Mouse (Mus musculus): Measurements from ENCODE around the gene Ccr3. TPM values are rescaled to one million over a fixed set of nuclear protein-coding genes. Genes with fewer than 3 reads are reported as not detected.

The Ccr3 gene
- total RNA-seq, 1 experiment, result not detected

DNA sequence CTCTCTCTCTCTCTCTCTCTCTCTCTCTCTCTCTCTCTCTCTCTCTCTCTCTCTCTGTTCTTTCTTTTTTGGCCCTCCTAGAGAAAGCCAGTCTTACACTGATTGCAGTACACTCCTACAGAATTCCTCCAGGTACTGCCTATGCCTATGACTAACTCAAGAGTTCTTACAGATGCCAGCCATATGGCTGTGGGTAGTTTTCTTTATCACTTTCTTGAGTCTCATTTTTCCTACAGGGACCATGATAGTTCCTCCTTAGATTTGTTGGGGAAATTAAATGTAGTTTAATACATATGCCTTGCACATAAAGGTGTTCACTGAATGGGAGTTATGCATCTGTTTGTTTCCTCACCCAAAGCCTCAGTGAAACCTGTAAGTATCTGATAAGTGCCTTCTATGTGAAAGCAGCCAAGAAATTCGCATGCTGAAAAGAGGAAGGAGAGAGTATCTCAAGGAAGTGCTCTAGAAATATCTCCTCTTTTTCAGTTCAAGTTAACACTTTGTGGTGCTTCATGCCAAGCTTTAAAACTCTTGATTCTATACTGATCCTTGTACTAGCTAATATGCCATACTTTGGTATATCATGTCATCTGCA is 30.4 kb upstream of the Ccr3 start:
- Histone ChIP-seq H3K4me3 (ENCODE audit: insufficient read depth in 1 of 2, low read depth in 1 of 2, low read length in 2 of 2, poor library complexity in 1 of 2, severe bottlenecking in 1 of 2) (no peak overlapping the region), H3K9me3 (ENCODE audit: control insufficient read depth, insufficient read depth, low read depth, low read length) (no peaks in the 10 kb centered on the region), H3K27ac (ENCODE audit: insufficient read depth, low read depth, low read length, poor library complexity, severe bottlenecking) (no peak overlapping the region), H3K36me3 (ENCODE audit: control insufficient read depth, insufficient read depth, low read length, poor library complexity, severe bottlenecking) (no peaks in the 10 kb centered on the region), H3K4me1 (ENCODE audit: control insufficient read depth in 2 of 2, insufficient read depth in 2 of 2, low read length in 2 of 2, poor library complexity in 1 of 2) (no peaks in the 10 kb centered on the region), H3K9ac (ENCODE audit: insufficient read depth, low read depth, low read length, poor library complexity, severe bottlenecking) (no peak overlapping the region)
- DNase-seq (ENCODE audit: low read depth, low spot score), result no peak
- TF ChIP-seq MAFK (IDR thresholded peaks at IDR 0.05; ENCODE audit: insufficient read depth, low read depth, low read length) (no peak), ZNF384 (IDR thresholded peaks at IDR 0.05; ENCODE audit: low read depth, low read length) (no peak), ZC3H11A (IDR thresholded peaks at IDR 0.05; ENCODE audit: borderline replicate concordance, low read depth, low read length) (no peak)
- in situ Hi-C loops (cut with MboI; ENCODE audit: low sequenced_read_pairs in 2 of 2, unreplicated experiment in 2 of 2), result no loop called here

- DNase-seq (ENCODE audit: low read depth, low spot score), result no peak
- in situ Hi-C loops (cut with MboI; ENCODE audit: low sequenced_read_pairs in 2 of 2, unreplicated experiment in 2 of 2), result no loop called here
- Histone ChIP-seq H3K9me3 (ENCODE audit: control insufficient read depth, insufficient read depth, low read depth, low read length) (no peaks in the 10 kb centered on the region), H3K9ac (ENCODE audit: insufficient read depth, low read depth, low read length, poor library complexity, severe bottlenecking) (no peak overlapping the region), H3K4me1 (ENCODE audit: control insufficient read depth in 2 of 2, insufficient read depth in 2 of 2, low read length in 2 of 2, poor library complexity in 1 of 2) (no peaks in the 10 kb centered on the region), H3K36me3 (ENCODE audit: control insufficient read depth, insufficient read depth, low read length, poor library complexity, severe bottlenecking) (no peaks in the 10 kb centered on the region), H3K4me3 (ENCODE audit: insufficient read depth in 1 of 2, low read depth in 1 of 2, low read length in 2 of 2, poor library complexity in 1 of 2, severe bottlenecking in 1 of 2) (no peak overlapping the region), H3K27ac (ENCODE audit: insufficient read depth, low read depth, low read length, poor library complexity, severe bottlenecking) (no peak overlapping the region)
- no peak for TF ChIP-seq ZC3H11A (IDR thresholded peaks at IDR 0.05; ENCODE audit: borderline replicate concordance, low read depth, low read length)
- no peak for TF ChIP-seq ZNF384 (IDR thresholded peaks at IDR 0.05; ENCODE audit: low read depth, low read length)
Measured at GRCm38 (mm10) chr9:123997719-123998118, 24.1 kb upstream of the Ccr3 start.

DNA sequence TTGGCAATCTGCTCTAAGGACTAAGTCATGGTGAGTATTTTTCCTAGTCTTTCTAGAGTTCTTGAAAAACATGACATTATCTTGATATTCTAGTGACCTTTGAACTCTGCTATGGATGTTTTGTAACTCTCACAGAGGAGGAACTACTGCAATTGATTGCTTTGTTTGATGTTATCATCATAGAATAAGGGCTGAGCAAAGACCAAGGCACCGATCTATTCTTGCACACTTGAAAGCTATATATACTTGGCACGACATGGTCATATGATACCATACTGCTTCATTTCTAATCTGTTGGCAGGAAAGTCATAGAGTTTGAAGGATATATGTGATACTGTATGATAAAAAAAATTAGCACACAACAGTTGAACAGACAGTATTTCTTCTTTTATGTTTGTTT is 22.0 kb upstream of the Ccr3 start:
- Histone ChIP-seq H3K36me3 (ENCODE audit: control insufficient read depth, insufficient read depth, low read length, poor library complexity, severe bottlenecking) (no peaks in the 10 kb centered on the region), H3K4me3 (ENCODE audit: insufficient read depth in 1 of 2, low read depth in 1 of 2, low read length in 2 of 2, poor library complexity in 1 of 2, severe bottlenecking in 1 of 2) (no peak overlapping the region), H3K9me3 (ENCODE audit: control insufficient read depth, insufficient read depth, low read depth, low read length) (no peaks in the 10 kb centered on the region), H3K9ac (ENCODE audit: insufficient read depth, low read depth, low read length, poor library complexity, severe bottlenecking) (no peak overlapping the region), H3K27ac (ENCODE audit: insufficient read depth, low read depth, low read length, poor library complexity, severe bottlenecking) (no peak overlapping the region), H3K4me1 (ENCODE audit: control insufficient read depth in 2 of 2, insufficient read depth in 2 of 2, low read length in 2 of 2, poor library complexity in 1 of 2) (no peaks in the 10 kb centered on the region)
- in situ Hi-C loops (cut with MboI; ENCODE audit: low sequenced_read_pairs in 2 of 2, unreplicated experiment in 2 of 2), result no loop called here
- DNase-seq (ENCODE audit: low read depth, low spot score), result no peak
- TF ChIP-seq HCFC1 (IDR thresholded peaks at IDR 0.05; ENCODE audit: borderline replicate concordance, insufficient read depth, low read length) (no peak), ZC3H11A (IDR thresholded peaks at IDR 0.05; ENCODE audit: borderline replicate concordance, low read depth, low read length) (no peak), MAFK (IDR thresholded peaks at IDR 0.05; ENCODE audit: insufficient read depth, low read depth, low read length) (no peak), CHD2 (IDR thresholded peaks at IDR 0.05; ENCODE audit: low read depth, low read length) (no peak)

DNA sequence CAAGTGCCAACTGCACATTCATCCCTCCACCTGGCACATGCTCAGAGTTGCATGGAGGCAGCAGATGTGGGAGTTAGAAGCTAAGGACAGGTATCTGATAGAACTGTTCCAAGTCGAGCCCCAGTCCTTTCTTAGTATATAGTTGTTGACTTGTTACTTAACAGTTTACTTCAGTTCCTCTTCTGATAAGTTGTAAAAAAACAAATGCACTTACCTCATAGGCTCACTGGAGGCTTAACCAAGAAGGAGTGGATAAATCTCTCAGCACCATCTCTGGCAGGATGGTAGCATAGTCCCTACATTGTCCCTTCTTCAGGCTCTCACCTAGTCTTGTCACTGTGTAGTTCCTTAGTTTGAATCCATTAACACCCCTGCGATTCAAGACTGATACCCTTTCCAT is 9.1 kb upstream of the Ccr3 start:
- no peak overlapping the region for H3K9ac ChIP-seq (ENCODE audit: insufficient read depth, low read depth, low read length, poor library complexity, severe bottlenecking)
- no peaks in the 10 kb centered on the region for H3K4me1 ChIP-seq (ENCODE audit: control insufficient read depth in 2 of 2, insufficient read depth in 2 of 2, low read length in 2 of 2, poor library complexity in 1 of 2)
- no peak for TF ChIP-seq ZNF384 (IDR thresholded peaks at IDR 0.05; ENCODE audit: low read depth, low read length)
- no peak for TF ChIP-seq ZC3H11A (IDR thresholded peaks at IDR 0.05; ENCODE audit: borderline replicate concordance, low read depth, low read length)
- TF ChIP-seq MAFK (IDR thresholded peaks at IDR 0.05; ENCODE audit: insufficient read depth, low read depth, low read length), result no peak
- TF ChIP-seq HCFC1 (IDR thresholded peaks at IDR 0.05; ENCODE audit: borderline replicate concordance, insufficient read depth, low read length), result no peak
- TF ChIP-seq CHD2 (IDR thresholded peaks at IDR 0.05; ENCODE audit: low read depth, low read length), result no peak
- no peak for DNase-seq (ENCODE audit: low read depth, low spot score)
- no peaks in the 10 kb centered on the region for H3K9me3 ChIP-seq (ENCODE audit: control insufficient read depth, insufficient read depth, low read depth, low read length)
- no peaks in the 10 kb centered on the region for H3K36me3 ChIP-seq (ENCODE audit: control insufficient read depth, insufficient read depth, low read length, poor library complexity, severe bottlenecking)
- in situ Hi-C loops (cut with MboI; ENCODE audit: low sequenced_read_pairs in 2 of 2, unreplicated experiment in 2 of 2), result no loop called here
- no peak overlapping the region for H3K27ac ChIP-seq (ENCODE audit: insufficient read depth, low read depth, low read length, poor library complexity, severe bottlenecking)
- H3K4me3 ChIP-seq (ENCODE audit: insufficient read depth in 1 of 2, low read depth in 1 of 2, low read length in 2 of 2, poor library complexity in 1 of 2, severe bottlenecking in 1 of 2), result no peak overlapping the region

GRCm38 (mm10) chr9:124013270-124013669 is 8.5 kb upstream of the Ccr3 start:
- Histone ChIP-seq H3K36me3 (ENCODE audit: control insufficient read depth, insufficient read depth, low read length, poor library complexity, severe bottlenecking) (no peaks in the 10 kb centered on the region), H3K27ac (ENCODE audit: insufficient read depth, low read depth, low read length, poor library complexity, severe bottlenecking) (no peak overlapping the region), H3K4me1 (ENCODE audit: control insufficient read depth in 2 of 2, insufficient read depth in 2 of 2, low read length in 2 of 2, poor library complexity in 1 of 2) (no peaks in the 10 kb centered on the region), H3K9me3 (ENCODE audit: control insufficient read depth, insufficient read depth, low read depth, low read length) (no peaks in the 10 kb centered on the region), H3K4me3 (ENCODE audit: insufficient read depth in 1 of 2, low read depth in 1 of 2, low read length in 2 of 2, poor library complexity in 1 of 2, severe bottlenecking in 1 of 2) (no peak overlapping the region), H3K9ac (ENCODE audit: insufficient read depth, low read depth, low read length, poor library complexity, severe bottlenecking) (no peak overlapping the region)
- no peak for TF ChIP-seq ZC3H11A (IDR thresholded peaks at IDR 0.05; ENCODE audit: borderline replicate concordance, low read depth, low read length)
- no peak for TF ChIP-seq MAFK (IDR thresholded peaks at IDR 0.05; ENCODE audit: insufficient read depth, low read depth, low read length)
- no peak for TF ChIP-seq CHD2 (IDR thresholded peaks at IDR 0.05; ENCODE audit: low read depth, low read length)
- TF ChIP-seq ZNF384 (IDR thresholded peaks at IDR 0.05; ENCODE audit: low read depth, low read length), result no peak
- no peak for TF ChIP-seq HCFC1 (IDR thresholded peaks at IDR 0.05; ENCODE audit: borderline replicate concordance, insufficient read depth, low read length)
- no peak for DNase-seq (ENCODE audit: low read depth, low spot score)
- in situ Hi-C loops (cut with MboI; ENCODE audit: low sequenced_read_pairs in 2 of 2, unreplicated experiment in 2 of 2), result no loop called here

All from ES-E14 (cell line).